Mouse (Mus musculus): ENCODE results near the gene Ehd3. TPM values are rescaled to one million over a fixed set of nuclear protein-coding genes. Genes with fewer than 3 reads are reported as not detected.

The Ehd3 gene
- polyA plus RNA-seq, 1 experiment from 2014 or later, result 5.2 TPM

DNA sequence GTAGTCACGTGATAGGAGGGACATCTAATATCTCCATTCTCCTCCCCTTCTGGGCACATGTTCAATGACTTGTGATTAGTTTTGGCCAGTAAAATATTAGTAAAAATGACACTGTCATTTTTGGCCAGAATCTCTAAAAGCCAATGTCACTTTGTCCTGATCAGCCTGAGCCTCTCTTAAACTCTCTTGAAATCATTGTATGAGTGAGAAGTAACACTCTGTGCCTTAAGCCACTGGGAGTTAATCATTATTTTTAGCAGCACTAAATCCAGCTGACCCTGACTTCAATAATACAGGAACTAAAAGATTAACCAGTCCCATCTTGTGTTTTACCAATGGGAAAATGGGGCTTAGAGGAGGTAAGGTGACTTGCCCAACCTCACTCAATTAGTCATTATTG lies 43.5 kb downstream of the Ehd3 start:
- H3K4me1 ChIP-seq, result no peaks in the 10 kb centered on the region
- H3K4me3 ChIP-seq (replicated peaks), result no peak overlapping the region
- no peaks in the 10 kb centered on the region for H3K36me3 ChIP-seq
- no peak overlapping the region for H3K4me2 ChIP-seq (replicated peaks)
- no peak overlapping the region for H3K9ac ChIP-seq
- no peak overlapping the region for H3K27ac ChIP-seq (replicated peaks)
- H3K27me3 ChIP-seq, result no peaks in the 10 kb centered on the region
- H3K9me3 ChIP-seq (replicated peaks), result no peaks in the 10 kb centered on the region
- 81% methylated on average over 1 of the region's 1 CpGs for WGBS
- no peak for ATAC-seq (ENCODE audit: insufficient number of reproducible peaks, low FRiP score, low TSS enrichment, low read depth)

DNA sequence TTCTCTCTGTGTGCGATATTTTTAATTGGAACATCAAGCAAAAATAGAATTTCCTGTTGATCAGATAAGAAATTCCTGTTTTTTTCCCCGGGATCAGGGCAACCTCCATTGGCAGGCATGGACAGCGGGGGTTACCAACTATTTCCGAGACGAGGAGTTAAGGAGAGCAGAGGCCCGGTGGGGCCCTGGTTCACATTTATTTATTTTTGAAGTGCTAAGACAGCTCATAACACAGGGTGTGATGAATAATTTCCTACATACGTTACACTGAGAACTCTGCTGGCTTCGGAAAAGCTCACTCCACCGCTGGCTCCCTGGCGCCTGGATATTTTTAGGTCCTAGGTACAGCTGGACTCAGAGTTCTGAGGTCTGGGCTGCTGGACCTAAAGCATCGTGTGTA lies 49.1 kb downstream of the Ehd3 start:
- no peaks in the 10 kb centered on the region for H3K36me3 ChIP-seq
- no peak overlapping the region for H3K27ac ChIP-seq (replicated peaks)
- no peaks in the 10 kb centered on the region for H3K9me3 ChIP-seq (replicated peaks)
- no peak overlapping the region for H3K4me3 ChIP-seq (replicated peaks)
- WGBS, result 79% methylated on average over 11 of the region's 11 CpGs
- no peak overlapping the region for H3K9ac ChIP-seq
- H3K4me1 ChIP-seq, result no peaks in the 10 kb centered on the region
- no peaks in the 10 kb centered on the region for H3K27me3 ChIP-seq
- ATAC-seq (ENCODE audit: insufficient number of reproducible peaks, low FRiP score, low TSS enrichment, low read depth), result no peak
- no peak overlapping the region for H3K4me2 ChIP-seq (replicated peaks)

- H3K4me1 ChIP-seq, result no peaks in the 10 kb centered on the region
- 80% methylated on average over 4 of the region's 4 CpGs for WGBS
- H3K27me3 ChIP-seq, result no peaks in the 10 kb centered on the region
- H3K4me3 ChIP-seq (replicated peaks), result no peak overlapping the region
- H3K36me3 ChIP-seq, result no peaks in the 10 kb centered on the region
- H3K4me2 ChIP-seq (replicated peaks), result no peak overlapping the region
- H3K9ac ChIP-seq, result no peak overlapping the region
- ATAC-seq (ENCODE audit: insufficient number of reproducible peaks, low FRiP score, low TSS enrichment, low read depth), result no peak
- H3K27ac ChIP-seq (replicated peaks), result no peak overlapping the region
- H3K9me3 ChIP-seq (replicated peaks), result no peaks in the 10 kb centered on the region
Observed at GRCm38 (mm10) chr17:73853717-73854116, 49.8 kb downstream of the Ehd3 start.

- Histone ChIP-seq H3K4me1 (no peaks in the 10 kb centered on the region), H3K27me3 (no peaks in the 10 kb centered on the region), H3K9ac (no peak overlapping the region), H3K36me3 (no peaks in the 10 kb centered on the region), H3K9me3 (replicated peaks) (no peaks in the 10 kb centered on the region), H3K4me2 (replicated peaks) (no peak overlapping the region), H3K27ac (replicated peaks) (no peak overlapping the region), H3K4me3 (replicated peaks) (no peak overlapping the region)
- no peak for ATAC-seq (ENCODE audit: insufficient number of reproducible peaks, low FRiP score, low TSS enrichment, low read depth)
- 90% methylated on average over 9 of the region's 9 CpGs for WGBS
Observed at GRCm38 (mm10) chr17:73869008-73869685, 65.2 kb downstream of the Ehd3 start.

- Histone ChIP-seq H3K27me3 (no peaks in the 10 kb centered on the region), H3K9ac (no peak overlapping the region), H3K4me1 (no peaks in the 10 kb centered on the region), H3K9me3 (replicated peaks) (no peaks in the 10 kb centered on the region), H3K4me2 (replicated peaks) (no peak overlapping the region), H3K4me3 (replicated peaks) (no peak overlapping the region), H3K27ac (replicated peaks) (no peak overlapping the region), H3K36me3 (no peaks in the 10 kb centered on the region)
- no peak for ATAC-seq (ENCODE audit: insufficient number of reproducible peaks, low FRiP score, low TSS enrichment, low read depth)
- WGBS, result 92% methylated on average over 14 of the region's 14 CpGs
Observed at GRCm38 (mm10) chr17:73870956-73871605, 67.1 kb downstream of the Ehd3 start.

- WGBS, result 81% methylated on average over 4 of the region's 4 CpGs
- no peak overlapping the region for H3K9ac ChIP-seq
- no peaks in the 10 kb centered on the region for H3K27me3 ChIP-seq
- no peak overlapping the region for H3K4me2 ChIP-seq (replicated peaks)
- H3K9me3 ChIP-seq (replicated peaks), result no peaks in the 10 kb centered on the region
- ATAC-seq (ENCODE audit: insufficient number of reproducible peaks, low FRiP score, low TSS enrichment, low read depth), result no peak
- no peak overlapping the region for H3K4me3 ChIP-seq (replicated peaks)
- H3K27ac ChIP-seq (replicated peaks), result no peak overlapping the region
- H3K36me3 ChIP-seq, result no peaks in the 10 kb centered on the region
- no peaks in the 10 kb centered on the region for H3K4me1 ChIP-seq
Observed at GRCm38 (mm10) chr17:73875268-73875667, 71.3 kb downstream of the Ehd3 start.

DNA sequence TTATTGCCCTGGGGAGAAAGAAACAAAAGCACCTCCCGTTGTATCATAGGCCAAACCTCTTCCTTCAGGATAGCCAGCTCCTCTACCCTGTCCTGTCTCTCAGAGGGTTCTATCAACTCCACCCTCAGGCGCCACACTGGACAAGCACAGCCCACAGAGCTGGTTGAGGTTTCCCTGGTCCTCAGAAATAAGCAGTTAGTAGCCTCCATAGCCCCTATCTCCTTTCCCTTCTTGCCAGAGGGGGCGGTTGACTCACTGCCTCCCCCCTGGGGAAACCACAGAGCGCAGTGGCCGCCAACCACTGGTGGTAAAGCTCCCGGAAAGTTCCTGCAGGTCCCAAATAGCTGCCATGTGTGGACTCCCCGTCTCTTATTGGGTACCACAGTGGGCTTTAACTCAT lies 71.7 kb downstream of the Ehd3 start:
- no peak overlapping the region for H3K4me3 ChIP-seq (replicated peaks)
- H3K27me3 ChIP-seq, result no peaks in the 10 kb centered on the region
- ATAC-seq (ENCODE audit: insufficient number of reproducible peaks, low FRiP score, low TSS enrichment, low read depth), result no peak
- H3K36me3 ChIP-seq, result no peaks in the 10 kb centered on the region
- H3K9me3 ChIP-seq (replicated peaks), result no peaks in the 10 kb centered on the region
- no peak overlapping the region for H3K27ac ChIP-seq (replicated peaks)
- no peak overlapping the region for H3K9ac ChIP-seq
- H3K4me2 ChIP-seq (replicated peaks), result no peak overlapping the region
- 77% methylated on average over 7 of the region's 7 CpGs for WGBS
- no peaks in the 10 kb centered on the region for H3K4me1 ChIP-seq

DNA sequence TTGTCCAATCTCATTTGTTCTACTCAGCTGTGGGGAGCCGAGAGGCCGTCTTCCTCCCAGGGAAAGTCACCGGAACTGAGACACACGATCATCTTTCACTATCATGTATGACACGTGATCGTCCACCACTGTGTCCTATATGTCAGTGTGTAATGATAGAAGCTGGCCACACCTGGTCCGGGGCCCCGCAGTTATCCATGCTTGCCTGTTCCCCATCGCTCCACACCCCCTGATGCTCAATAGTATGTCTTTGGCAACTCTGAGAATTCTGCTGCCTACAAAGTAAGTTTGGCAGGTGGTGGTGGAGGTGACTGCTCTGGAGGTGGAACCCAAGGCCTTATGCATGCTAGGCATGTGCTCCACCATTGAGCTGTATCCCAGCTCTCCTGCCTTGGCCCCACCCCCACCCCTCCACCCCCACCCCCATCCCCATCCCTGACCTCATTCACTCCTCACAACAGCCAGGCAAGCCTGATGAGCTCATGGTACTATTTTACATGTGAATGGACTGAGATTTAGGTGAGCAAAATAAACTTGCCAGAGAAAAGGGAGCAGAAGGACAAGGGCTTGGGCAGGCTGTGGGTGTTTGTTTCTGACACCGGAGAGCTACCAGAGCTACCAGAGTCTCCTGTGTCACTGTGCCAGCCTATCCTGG lies 75.5 kb downstream of the Ehd3 start:
- no peak overlapping the region for H3K4me3 ChIP-seq (replicated peaks)
- ATAC-seq (ENCODE audit: insufficient number of reproducible peaks, low FRiP score, low TSS enrichment, low read depth), result no peak
- 91% methylated on average over 10 of the region's 10 CpGs for WGBS
- no peaks in the 10 kb centered on the region for H3K27me3 ChIP-seq
- H3K4me1 ChIP-seq, result no peaks in the 10 kb centered on the region
- H3K36me3 ChIP-seq, result no peaks in the 10 kb centered on the region
- no peak overlapping the region for H3K27ac ChIP-seq (replicated peaks)
- no peak overlapping the region for H3K9ac ChIP-seq
- no peaks in the 10 kb centered on the region for H3K9me3 ChIP-seq (replicated peaks)
- H3K4me2 ChIP-seq (replicated peaks), result no peak overlapping the region

DNA sequence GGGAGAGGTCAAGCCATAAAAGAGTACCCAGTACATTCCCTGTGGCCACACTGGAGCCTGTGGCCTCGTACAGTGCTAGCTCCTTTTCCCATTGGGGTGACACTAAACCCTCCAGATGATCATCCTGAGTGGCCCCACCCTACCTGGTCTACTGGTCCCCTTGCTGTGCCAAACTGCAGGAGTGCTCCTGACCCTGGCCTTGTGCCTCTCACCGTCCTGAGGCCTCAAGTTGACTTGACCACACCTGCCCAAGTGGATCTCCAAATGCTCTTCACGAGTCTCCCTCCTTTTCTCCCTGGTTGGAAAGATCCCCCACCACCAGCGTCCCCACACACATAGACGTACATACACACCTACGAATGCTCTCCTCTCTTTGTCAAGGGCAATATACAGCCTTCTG lies 76.4 kb downstream of the Ehd3 start:
- H3K9me3 ChIP-seq (replicated peaks), result no peaks in the 10 kb centered on the region
- no peak overlapping the region for H3K9ac ChIP-seq
- H3K27ac ChIP-seq (replicated peaks), result no peak overlapping the region
- no peak overlapping the region for H3K4me3 ChIP-seq (replicated peaks)
- H3K27me3 ChIP-seq, result no peaks in the 10 kb centered on the region
- H3K4me2 ChIP-seq (replicated peaks), result no peak overlapping the region
- 84% methylated on average over 6 of the region's 6 CpGs for WGBS
- no peaks in the 10 kb centered on the region for H3K36me3 ChIP-seq
- H3K4me1 ChIP-seq, result no peaks in the 10 kb centered on the region
- ATAC-seq (ENCODE audit: insufficient number of reproducible peaks, low FRiP score, low TSS enrichment, low read depth), result no peak

- no peak overlapping the region for H3K4me2 ChIP-seq (replicated peaks)
- no peaks in the 10 kb centered on the region for H3K27me3 ChIP-seq
- no peak overlapping the region for H3K27ac ChIP-seq (replicated peaks)
- no peaks in the 10 kb centered on the region for H3K4me1 ChIP-seq
- H3K36me3 ChIP-seq, result no peaks in the 10 kb centered on the region
- no peak overlapping the region for H3K4me3 ChIP-seq (replicated peaks)
- ATAC-seq (ENCODE audit: insufficient number of reproducible peaks, low FRiP score, low TSS enrichment, low read depth), result no peak
- 70% methylated on average over 6 of the region's 6 CpGs for WGBS
- no peak overlapping the region for H3K9ac ChIP-seq
- no peaks in the 10 kb centered on the region for H3K9me3 ChIP-seq (replicated peaks)
Observed at GRCm38 (mm10) chr17:73881295-73881694, 77.4 kb downstream of the Ehd3 start.

All from embryonic facial prominence, embryonic 15.5 days (tissue).